Mouse (Mus musculus) ovary, postnatal 10 days (tissue): ENCODE results near the gene Clec4g.
"Not testable (repeated sequence)": the region's sequence is repeated elsewhere in the genome, so short reads cannot be mapped to it uniquely, and the experiment has no call there.

ENCODE experiments used
- DNase-seq: peaks from one replicate; pipeline ENCODE4 v3.0.0; 2022; ENCODE audit warnings: low spot score

The Clec4g gene

GRCm38 (mm10) chr8:3720551-3720950 lies at the start of gene Clec4g:
Gene Clec4g, minus strand, starts transcription at chr8:3720651.
- no peak for DNase-seq

GRCm38 (mm10) chr8:3768641-3769040 lies 48.2 kb upstream of the Clec4g start:
- DNase-seq = not testable (repeated sequence)

- no peak for DNase-seq
These were observed 33.9 kb upstream of the Clec4g start for GRCm38 (mm10) chr8:3754261-3754850.

GRCm38 (mm10) chr8:3748761-3749160 lies 28.3 kb upstream of the Clec4g start, which contains the start of gene Cd209a:
Gene Cd209a, minus strand, starts transcription at chr8:3748984.
- no peak for DNase-seq

GRCm38 (mm10) chr8:3736947-3737346 lies 16.5 kb upstream of the Clec4g start:
- DNase-seq = no peak

GRCm38 (mm10) chr8:3735599-3735998 lies 15.1 kb upstream of the Clec4g start:
- no peak for DNase-seq

- DNase-seq = no peak
These were observed 13.6 kb upstream of the Clec4g start for GRCm38 (mm10) chr8:3734084-3734483.

GRCm38 (mm10) chr8:3721041-3721440 lies 590 bp upstream of the Clec4g start:
- DNase-seq = no peak

GRCm38 (mm10) chr8:3718559-3718958 lies 1.9 kb downstream of the Clec4g start:
- DNase-seq = peak; percentile 13

- DNase-seq = no peak
These were observed 3.0 kb downstream of the Clec4g start for GRCm38 (mm10) chr8:3717321-3717954.

GRCm38 (mm10) chr8:3711646-3712045 lies 8.8 kb downstream of the Clec4g start:
- DNase-seq = no peak

GRCm38 (mm10) chr8:3710312-3710711 lies 10.1 kb downstream of the Clec4g start:
- DNase-seq = no peak

- DNase-seq = no peak
These were observed 12.8 kb downstream of the Clec4g start for GRCm38 (mm10) chr8:3707611-3708010.

GRCm38 (mm10) chr8:3705711-3706110 lies 14.7 kb downstream of the Clec4g start:
- DNase-seq = no peak

- DNase-seq = no peak
These were observed 19.0 kb downstream of the Clec4g start for GRCm38 (mm10) chr8:3701491-3701890.

- no peak for DNase-seq
These were observed 26.3 kb downstream of the Clec4g start, which contains the start of gene Fcer2a for GRCm38 (mm10) chr8:3694121-3694520. Gene Fcer2a, minus strand, starts transcription at chr8:3694175.

GRCm38 (mm10) chr8:3690774-3691173 lies 29.7 kb downstream of the Clec4g start:
- no peak for DNase-seq

- DNase-seq = no peak
These were observed 32.9 kb downstream of the Clec4g start for GRCm38 (mm10) chr8:3687537-3687936.

- no peak for DNase-seq
These were observed 35.0 kb downstream of the Clec4g start for GRCm38 (mm10) chr8:3685422-3685821.

- no peak for DNase-seq
These were observed 35.9 kb downstream of the Clec4g start for GRCm38 (mm10) chr8:3684530-3684929.

GRCm38 (mm10) chr8:3683408-3684176 lies 36.9 kb downstream of the Clec4g start:
- DNase-seq = no peak

GRCm38 (mm10) chr8:3682435-3682834 lies 38.0 kb downstream of the Clec4g start:
- no peak for DNase-seq

- no peak for DNase-seq
These were observed 40.8 kb downstream of the Clec4g start for GRCm38 (mm10) chr8:3679656-3680055.
